Mouse (Mus musculus) right cerebral cortex, postnatal 36 days (tissue): ENCODE data around the gene Cebpa.

Experiments
- DNase-seq, 2 experiments: peaks; one replicate each; pipeline ENCODE4 v3.0.0; 2022; ENCODE audit warnings: low spot score in 2 of 2, mixed read lengths in 1 of 2

Gene Cebpa

GRCm38 (mm10) chr7:35120146-35120691 lies 1.1 kb downstream of the Cebpa start:
- no peak for DNase-seq

GRCm38 (mm10) chr7:35121150-35121549 lies 2.1 kb downstream of the Cebpa start:
- DNase-seq = no peak

DNA sequence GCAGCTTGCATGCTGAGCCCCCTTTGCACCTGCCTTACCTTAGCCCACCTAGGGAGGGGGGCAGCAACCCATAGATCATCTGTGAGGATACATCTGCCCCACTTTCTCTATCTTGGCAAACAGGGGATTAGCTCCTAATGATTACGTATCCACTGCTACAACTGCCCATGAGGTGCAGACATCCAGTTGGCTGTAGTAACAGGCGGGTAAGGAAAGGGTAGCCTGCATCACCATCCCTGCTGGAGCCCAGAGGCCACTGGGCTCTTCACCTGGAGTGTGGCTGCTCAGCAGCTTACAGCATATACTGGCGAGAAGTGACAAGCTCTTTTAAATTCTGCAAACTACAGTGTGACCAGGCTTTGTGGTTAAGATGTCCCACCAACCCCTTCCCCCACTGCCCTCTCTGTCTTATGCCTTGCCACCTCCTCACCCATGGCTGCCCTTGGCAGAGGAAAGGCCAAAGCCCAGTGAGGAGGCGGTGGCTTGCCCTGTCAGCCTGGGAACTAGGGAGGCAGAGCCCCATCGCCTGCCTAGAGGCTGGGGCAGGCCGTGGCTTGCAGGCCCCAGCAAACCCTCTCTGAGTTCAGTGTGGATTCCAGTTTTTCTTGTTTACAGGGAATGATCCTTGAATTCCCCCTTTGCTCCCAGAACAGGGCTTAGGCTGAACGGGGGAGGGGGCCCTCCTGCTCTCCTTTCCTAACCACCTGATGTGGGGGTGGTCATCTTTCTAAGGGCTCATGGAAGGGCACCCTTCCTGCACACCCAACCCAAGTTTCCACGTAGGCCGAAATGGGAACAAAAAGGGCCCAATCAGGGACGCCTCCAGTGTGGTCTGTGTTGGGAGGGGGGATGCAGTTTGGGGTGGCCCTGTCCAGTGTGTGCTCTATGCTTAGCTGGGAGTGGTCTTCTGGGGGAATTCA lies 3.6 kb downstream of the Cebpa start:
- DNase-seq = no peak

GRCm38 (mm10) chr7:35123431-35123953 lies 4.4 kb downstream of the Cebpa start:
- DNase-seq = no peak

- no peak for DNase-seq
Observed at GRCm38 (mm10) chr7:35124216-35124615, 5.1 kb downstream of the Cebpa start.

DNA sequence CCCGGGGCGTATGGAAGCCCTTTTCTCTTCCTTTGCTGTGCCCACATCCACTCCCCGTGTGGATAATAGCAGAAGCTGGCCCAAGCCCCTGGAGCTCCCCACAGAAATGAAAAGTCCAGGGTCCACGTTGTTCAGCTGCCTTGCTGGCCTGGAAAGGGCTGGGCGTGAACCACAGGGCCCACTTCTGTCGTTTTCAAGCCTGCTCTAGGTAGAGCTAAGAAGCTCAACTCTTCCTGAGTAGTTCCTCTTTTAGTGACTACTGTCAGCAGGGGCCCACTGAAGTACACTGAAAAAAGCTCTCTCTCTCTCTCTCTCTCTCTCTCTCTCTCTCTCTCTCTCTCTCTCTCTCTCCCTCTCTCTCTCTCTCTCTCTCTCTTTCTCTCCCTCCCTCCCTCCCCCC lies 5.7 kb downstream of the Cebpa start:
- no peak for DNase-seq

GRCm38 (mm10) chr7:35125971-35126370 lies 6.9 kb downstream of the Cebpa start:
- DNase-seq = no peak

DNA sequence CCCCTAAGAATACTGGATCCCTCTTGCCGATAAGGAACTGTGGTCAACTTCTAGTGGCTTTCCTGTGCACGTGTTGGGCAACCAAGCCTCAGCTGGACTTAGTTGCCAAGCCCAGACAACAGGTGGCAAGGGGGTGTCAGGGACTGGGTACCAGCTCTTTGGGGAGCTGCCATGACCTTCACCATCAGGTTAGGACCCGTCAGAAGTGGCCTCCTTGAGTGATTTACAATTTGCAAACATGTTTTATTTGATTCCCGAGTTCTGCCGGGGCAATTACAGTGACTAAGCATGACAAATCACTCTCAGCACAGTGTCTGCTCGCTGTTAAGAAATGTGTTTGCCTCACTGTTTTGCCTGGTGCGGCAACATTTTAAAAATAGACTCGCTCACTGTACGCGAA lies 7.9 kb downstream of the Cebpa start:
- no peak for DNase-seq

DNA sequence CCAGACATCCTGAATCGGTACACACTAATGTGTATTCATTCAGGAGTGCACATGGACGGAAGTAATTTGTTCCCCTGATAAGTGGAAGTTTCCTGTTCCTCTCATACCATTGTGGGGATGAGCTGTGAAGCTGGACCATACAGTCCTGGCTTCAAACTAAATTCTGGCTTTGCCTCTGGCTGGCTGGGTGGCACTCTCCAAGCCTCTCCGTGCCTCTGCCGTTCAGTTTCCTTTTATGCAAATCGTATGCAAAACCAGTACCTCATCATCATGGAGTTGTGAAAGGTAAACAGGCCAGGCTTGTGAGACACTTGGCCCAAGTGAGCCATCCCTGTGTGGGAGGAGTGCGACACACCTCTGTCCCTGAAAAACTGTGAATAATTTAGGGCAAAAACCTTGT lies 8.6 kb downstream of the Cebpa start:
- no peak for DNase-seq

- no peak for DNase-seq
Observed at GRCm38 (mm10) chr7:35128677-35129567, 9.8 kb downstream of the Cebpa start.

DNA sequence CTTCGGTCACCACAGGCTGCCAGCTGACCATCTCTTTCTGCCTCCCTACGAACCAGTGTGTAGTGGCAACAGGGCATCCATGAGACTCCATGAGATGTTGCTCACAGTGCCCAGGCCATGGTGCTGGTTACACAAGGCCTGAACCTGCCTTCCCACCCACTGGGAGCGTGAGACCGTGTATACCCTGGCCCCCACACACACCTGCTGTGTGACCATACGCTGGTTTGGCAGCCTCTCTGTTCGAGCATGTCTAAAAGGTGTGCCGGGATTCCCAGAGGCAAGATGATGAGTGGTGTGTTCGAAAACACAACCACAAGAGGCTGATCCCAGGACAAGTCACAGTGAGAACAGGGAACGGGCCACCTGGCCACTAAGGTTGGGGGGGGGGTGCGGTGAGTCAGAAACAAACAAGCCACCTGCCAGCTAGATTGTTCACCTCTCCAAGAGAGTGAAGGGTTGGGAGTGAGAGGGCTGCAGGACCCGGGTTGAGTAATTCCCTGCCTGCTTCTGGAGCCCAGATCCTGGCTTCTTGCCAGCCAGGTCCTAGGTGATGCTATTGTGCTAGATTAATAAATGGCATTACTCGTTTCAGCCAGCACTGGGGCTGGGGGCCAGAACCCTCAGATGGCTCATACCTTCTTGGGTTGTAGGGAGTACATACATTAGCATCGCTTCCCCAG lies 11.1 kb downstream of the Cebpa start:
- DNase-seq = no peak

DNA sequence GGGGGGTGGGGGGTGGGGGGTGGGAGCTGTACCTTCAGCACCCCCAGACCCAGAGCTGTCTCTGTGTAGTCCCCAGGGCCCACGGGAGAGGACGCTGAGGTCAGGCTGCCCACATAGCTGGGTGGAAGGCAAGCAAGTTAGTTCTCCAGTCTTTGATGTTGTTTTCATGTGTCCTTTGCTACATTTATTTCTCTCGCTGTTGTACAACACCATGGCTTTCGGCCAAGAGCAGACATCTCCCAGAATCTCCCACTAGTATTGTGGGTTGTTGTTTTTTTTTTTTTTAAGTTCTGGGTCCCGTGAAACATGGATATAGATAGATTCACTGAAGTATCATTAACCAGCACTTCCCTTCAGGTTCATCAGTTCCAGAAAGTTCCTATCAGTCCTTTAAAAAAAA lies 11.8 kb downstream of the Cebpa start:
- no peak for DNase-seq

GRCm38 (mm10) chr7:35131601-35132000 lies 12.5 kb downstream of the Cebpa start:
- DNase-seq = no peak

DNA sequence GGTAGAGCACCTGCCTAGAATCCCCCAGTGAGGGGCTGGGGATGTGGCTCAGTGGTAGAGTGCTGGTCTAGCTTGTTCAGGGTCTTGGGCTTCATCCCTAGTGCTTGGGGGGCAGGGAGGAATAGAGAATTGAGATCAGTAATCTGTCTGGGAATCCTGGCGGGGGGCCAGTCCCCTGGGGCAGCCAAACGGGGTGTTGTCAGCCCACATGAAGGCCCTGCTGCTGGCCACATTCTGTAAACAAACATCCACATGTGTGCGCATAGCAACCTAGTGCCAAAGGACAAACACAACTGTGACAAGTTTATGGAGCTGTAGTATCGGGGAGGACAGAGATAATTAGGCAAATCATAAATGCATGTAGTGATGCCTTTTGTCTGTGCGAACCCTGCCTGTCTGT lies 15.5 kb downstream of the Cebpa start:
- DNase-seq = no peak

DNA sequence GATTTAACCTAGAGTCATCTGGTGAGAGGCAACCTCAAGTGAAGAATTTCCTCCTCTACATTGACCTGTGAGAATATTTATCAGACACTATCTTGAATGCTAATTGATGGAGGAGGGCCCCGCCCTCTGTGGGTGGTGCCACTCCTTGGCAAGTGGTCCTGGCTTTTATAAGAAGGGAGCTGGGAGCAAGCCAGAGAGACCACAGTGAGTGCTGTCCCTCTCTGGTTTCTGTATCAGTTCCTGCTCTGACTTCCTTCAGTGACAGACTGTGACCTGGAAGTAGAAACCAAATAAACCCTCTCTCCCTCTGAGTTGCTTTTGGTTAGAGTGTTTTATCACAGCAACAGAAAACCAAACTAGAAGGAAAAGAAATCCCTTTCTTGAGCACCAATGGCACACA lies 18.4 kb downstream of the Cebpa start:
- no peak for DNase-seq

DNA sequence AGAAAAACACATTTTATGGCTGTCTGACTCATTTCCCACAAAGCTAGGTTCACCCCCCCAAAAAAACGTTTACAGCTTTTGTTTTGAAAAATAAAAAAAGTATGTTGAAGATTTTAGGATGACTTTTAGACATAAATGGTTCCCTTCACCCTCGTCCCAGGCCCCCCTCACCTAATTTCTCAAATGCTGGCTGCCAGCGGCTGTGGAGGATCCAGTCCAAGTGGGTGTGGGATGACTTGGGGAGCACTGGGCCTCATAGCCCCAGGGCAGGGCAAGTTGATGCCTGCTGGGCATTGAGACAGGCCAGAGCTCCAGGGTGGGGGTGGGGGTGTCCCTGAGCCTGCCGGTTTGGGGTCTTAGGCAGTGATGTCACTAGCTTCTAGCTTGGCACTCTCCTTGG lies 19.4 kb downstream of the Cebpa start:
- no peak for DNase-seq

DNA sequence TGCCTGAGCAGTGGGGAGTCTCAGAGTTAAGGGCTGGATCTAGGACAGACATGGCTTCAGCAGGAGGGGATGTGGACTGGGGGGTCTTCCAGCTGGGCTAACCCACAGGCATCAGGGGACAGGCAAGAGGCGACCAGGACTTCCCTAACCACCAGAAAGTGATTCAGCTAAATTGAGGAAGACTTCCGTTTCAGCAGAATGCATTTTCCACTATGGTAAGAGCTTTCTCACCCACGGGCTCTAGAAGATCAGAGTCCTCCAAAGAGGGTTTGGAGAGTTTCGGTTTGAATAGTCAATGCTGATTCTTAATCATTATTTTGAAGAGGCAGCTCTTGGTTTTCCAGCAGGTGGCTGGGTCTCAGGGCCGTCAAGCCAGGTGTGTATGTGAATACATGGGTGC lies 20.8 kb downstream of the Cebpa start:
- no peak for DNase-seq

DNA sequence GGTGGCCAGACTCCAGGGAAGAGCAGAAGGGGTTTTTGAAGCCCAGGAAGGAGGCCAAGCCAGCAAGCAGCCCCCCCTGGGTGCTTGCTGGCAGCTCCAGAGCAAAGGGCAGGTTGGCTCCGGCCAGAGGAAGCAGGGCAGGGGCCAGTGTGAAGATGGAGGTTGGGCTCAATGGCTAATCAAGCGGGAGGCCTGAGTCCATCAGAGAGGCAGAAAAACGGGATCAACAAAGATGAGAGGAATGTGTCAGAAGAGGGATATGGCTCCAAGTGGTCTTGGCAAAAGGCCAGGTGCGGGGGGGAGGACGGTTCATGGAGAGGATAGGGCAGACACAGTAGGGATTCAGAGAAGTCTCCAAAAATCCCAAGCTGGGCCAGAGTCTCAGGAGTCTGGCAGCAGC lies 22.4 kb downstream of the Cebpa start:
- DNase-seq = no peak

- DNase-seq = no peak
Observed at GRCm38 (mm10) chr7:35142522-35142921, 23.4 kb downstream of the Cebpa start.

GRCm38 (mm10) chr7:35143864-35144618 lies 24.9 kb downstream of the Cebpa start:
- DNase-seq = no peak

DNA sequence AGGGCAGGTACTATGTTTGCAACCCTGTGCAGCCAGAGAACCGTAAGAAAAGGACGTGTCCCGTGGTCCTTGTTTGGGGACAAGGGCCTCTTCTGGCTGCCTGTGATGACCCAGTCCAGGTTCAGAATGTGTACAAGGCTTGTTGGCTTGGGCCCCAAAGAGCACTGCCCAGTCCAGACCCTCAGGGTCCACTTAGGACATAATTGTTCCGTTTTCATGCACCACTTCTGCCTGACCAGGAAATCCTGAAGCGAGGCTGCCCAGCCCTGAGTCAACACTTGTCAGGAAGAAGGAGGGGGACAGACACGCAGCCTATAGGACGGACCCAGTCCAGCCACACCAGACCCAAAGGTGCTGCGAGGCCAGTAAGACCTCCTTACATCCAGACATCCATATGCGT lies 26.0 kb downstream of the Cebpa start:
- DNase-seq = no peak
